Mouse (Mus musculus) spleen, adult 2 months (tissue): ENCODE measurements around the gene Esr1.

Experiments
- CTCF ChIP-seq: fragments of 200-500 bp; IDR thresholded peaks from 2 replicates; pipeline ENCODE4 v1.5.1; 2011; ENCODE audit warnings: mild to moderate bottlenecking, inconsistent platforms; ENCODE audit not compliant: insufficient read depth, insufficient read length, insufficient replicate concordance; ENCODE audit errors: extremely low read depth
- POLR2A ChIP-seq: fragments of 200-500 bp; IDR thresholded peaks from 2 replicates; pipeline ENCODE4 v1.6.1; 2011; ENCODE audit warnings: low read depth, low read length, inconsistent platforms

DNA sequence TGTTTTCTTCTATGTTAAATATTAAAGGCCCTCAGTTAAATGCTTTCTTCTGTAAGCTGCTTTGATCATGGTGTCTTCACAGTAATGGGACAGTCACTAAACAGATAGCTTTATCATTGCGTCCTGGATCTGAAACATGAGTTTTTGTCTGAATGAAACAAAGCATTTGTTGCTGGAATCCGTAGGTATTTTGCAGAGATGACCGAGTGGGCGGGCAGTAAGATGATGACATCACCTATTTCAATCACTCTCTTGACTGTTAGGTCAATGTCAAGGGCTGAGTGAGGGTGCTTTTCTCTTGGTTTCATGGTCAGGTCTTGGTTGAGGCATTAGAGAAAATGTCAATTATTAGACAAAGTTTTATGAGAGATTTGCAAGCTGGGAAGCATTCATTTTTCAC lies 307.7 kb downstream of the Esr1 start:
- no peak for TF ChIP-seq CTCF
- TF ChIP-seq POLR2A: no peak
